Mouse (Mus musculus) liver, embryonic 14.5 days (tissue): Measurements from ENCODE around the gene Tnrc6c.

Source experiments
- CTCF ChIP-seq: IDR thresholded peaks from 2 replicates; pipeline ENCODE4 v1.5.1; 2016; ENCODE audit warnings: antibody characterized with exemption, low read depth, control low read depth
- EP300 ChIP-seq: IDR thresholded peaks from 2 replicates; pipeline ENCODE4 v1.6.1; 2016; ENCODE audit warnings: antibody characterized with exemption, low read depth

- TF ChIP-seq CTCF (no peak), EP300 (no peak)
These were observed 31.4 kb downstream of the Tnrc6c start for GRCm38 (mm10) chr11:117685461-117685860.
